Mouse (Mus musculus) forelimb bud, embryonic 11.5 days (tissue): ENCODE results near the gene Proca1.

Experiments
- DNase-seq: peaks from one replicate; pipeline ENCODE4 v3.0.0-alpha.2; 2012; ENCODE audit warnings: low read depth, low spot score

Gene Proca1

DNA sequence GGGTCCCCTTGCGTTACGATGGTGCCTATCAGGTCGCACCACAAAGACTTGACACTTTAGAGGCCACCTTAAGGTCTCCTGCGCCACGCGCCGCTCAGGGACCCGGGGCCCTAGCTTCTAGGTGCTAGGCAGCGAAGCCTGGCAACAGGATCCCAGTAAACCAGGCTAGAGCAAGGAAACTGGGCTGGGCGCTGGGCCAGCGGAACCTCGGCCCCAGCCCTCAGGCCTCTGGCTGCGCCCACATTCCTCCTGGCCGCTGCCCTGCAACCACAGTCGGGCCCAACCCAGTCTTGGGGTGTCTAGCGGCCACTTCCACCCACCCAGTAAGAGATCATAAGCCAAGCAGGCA, 27.5 kb upstream of the Proca1 start:
- no peak for DNase-seq

DNA sequence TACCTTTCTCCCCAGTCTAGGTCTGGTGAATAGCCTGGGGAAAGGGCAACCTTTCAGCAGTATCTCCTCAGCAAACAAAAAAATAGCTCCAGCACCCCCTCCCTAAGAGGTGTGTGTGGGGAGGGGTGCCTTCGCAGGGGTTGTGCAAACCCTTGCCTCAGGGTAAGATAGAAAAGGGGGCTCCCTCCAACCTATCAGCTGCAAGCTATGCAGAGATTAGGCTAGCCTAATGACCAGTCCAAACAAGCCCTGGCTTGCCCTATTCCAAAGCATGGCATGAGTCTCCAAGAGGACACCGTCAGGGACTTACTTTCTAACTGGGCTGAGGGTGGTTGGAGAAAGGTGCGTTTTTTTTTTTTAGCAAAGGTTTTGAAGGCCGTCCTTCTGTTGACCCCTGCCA, 27.0 kb upstream of the Proca1 start:
- no peak for DNase-seq

DNA sequence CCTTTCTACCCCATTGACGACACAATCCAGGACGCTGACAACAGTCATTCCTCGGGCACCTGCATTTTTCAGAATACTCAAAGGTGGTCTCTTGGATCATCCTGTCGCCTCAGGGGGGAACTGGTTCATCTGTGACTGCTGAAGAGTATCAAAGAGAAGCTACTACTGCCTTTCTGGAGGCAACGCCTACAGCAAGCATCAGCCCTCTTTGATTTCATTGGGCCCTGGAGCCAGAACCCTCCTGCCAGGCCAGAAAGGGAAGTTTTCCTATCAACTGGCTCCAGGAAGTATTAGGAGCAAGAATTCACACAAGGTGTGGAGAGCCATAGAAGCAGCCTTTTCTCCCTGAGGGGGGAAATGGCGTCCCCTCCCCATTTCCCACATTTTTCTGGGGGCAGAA, 26.6 kb upstream of the Proca1 start:
- DNase-seq, result no peak

DNA sequence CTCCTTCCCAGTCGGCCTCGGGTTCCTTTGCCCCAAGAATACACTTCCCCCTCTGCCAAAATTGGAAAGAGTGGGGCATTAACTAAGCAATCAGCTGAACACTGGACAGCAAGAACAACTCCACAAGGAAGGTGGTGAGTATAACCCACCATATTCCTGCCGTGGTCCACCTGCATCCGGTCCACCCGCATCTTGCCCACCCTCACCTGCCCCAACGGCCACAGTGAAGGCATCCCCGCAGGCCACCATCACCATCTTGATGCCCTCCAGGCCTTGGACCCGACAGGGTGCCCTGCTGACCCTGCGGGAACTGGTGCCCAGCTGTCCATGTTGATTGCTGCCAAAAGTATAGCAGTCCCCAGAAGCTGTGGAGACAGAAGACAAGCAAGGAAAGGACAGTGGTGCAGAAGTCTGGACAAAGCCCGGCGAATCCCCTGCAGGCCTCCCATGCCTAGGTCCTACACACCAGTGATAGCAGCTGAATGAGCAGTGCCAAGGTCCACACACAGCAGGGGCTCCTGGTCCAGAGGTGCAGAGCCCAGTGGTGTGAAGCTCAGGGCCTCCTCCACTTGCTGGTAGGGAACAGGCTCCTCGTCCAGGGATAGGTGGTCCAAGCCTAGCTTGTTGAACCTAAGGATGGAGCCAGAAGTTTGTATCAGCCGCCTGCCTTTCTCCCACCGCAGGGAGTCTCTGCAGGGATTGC, 25.8 kb upstream of the Proca1 start:
- DNase-seq, result no peak

DNA sequence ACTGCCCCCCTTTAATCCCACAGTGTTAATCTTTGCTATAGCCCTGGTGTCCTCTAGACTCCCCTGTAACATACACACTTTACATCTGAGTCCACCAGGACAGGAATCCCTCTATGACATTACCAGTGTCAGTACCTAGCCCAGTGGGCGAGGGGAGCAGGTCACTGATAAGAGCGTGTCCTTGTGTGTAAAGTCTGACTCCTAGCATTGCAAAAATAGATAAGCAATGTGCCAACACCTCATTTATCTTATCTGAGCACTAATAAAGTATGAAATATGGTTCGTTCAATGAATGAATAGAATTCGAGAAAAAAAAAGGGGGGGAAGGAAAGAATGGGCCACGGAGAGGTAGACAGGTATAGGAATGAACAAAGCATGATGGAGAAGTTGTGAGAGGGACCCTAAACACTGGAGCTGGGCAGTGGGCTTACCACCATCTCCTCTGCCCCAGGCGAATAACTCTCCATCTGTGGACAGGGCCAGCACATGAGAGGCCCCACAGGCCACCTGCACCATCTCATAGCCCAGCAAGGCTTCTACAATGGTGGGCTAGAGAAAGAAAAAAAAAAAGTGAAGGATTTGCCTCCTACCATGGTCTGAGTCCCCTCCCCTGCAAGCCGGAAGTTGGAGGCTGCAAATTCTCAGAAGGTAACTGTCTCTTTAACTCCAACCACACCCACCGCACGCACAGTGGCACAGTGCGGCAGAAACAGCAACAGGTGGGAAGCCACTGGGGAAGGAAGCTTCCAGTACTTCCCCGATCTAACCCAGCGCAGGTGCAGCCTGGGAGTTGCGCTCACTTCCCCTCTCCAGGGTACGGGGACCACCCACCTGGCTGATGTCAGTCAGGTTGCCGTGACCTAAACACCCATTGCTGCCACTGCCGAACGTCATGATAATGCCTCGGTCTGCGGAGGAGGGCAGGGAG, 24.4 kb upstream of the Proca1 start:
- no peak for DNase-seq

DNA sequence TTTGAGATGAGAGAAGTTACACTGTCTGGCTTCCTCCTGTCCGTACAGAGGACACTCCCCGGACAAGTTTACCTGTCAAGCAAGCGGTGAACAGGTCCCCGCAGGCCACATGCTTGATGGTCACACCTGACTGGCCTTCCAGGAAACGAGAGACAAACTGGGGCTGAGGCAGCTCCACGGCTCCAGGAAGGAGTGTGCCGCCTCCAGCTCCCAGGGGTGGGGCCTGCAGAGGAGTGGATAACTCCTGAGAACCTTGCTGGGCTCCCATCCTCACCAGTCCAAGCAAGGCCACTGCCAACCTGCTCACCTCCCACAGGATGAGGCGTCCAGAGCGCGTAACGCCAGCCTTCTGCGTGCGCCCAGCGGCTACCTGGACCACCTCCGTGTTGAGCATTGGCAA, 22.9 kb upstream of the Proca1 start:
- no peak for DNase-seq

DNA sequence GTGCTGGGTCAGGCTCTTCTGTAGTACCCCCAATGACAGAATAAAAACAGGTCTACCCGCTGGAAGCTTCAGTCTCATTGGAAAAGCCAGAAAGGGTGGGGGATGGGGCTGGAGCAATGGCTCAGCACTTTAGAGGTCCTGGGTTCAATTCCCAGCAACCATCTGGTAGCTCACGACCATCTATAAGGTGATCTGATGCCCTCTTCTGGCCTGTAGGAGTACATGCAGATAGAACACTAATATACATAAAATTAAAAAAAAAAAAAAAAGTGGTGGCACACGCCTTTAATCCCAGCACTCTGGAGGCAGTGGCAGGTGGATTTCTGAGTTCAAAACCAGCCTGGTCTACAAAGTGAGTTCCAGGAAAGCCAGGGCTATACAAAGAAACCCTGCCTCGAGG, 21.9 kb upstream of the Proca1 start:
- DNase-seq, result no peak

DNA sequence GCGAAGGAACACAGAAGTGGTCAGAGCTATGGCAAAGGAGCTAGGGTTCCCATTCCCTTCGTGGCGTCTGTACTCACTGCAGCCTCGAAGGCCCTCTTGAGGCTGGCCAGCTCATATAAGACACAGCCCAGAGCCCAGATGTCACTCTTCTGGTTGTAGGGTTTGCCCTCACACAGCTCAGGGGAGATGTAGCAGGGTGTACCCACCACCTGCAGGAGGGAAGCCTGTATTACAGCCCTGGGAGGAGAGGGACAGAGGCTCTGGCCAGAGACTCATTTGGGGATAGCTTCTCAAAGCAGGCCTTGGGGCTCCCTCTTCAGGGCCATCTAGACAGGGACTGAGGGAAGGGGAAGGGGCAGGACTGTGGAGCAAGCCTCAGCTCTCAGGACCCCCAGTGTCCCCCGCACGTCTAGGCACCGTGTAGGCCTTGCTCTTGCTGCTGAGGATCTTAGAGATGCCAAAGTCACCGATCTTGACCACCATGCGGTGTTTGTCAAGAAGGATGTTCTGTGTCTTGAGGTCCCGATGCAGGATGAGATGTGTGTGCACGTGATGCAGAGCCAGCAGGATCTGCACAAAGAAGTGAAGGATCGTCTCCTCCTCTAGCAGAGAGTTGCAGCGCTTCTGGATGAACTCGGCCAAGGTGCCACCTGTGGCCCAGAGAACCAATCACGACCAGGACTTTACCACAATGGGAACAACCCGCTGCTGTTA, 21.0 kb upstream of the Proca1 start:
- no peak for DNase-seq

DNA sequence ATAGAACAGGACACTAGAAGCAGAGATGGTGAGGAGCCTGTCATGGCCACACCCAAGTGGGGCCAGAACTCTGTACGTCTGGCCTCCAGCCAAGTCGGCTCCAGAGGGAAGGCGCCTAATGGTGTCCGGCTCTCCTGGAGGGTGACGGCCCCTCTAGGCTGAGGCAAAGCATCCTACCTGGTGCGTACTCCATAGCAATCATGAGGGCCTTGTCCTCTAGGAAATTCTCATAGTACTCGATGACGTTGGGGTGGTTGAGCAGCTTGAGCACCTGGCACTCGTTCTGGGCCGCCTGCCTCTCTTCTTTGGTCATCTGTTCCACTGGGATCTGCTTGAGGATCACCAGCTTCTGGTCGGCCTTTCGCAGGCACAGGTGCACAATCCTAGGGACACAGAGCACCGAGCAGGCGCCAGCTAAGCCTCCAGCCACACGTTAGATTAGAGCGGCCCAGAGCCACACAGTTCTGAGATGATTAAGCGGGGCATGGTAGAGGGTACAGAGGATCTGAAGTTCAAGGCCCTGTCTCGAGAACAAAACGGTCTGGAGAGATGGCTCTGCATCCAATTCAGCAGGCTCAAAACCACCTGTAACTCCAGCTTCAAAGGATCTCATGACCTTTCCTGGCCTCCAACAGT, 20.3 kb upstream of the Proca1 start:
- DNase-seq, result no peak

DNA sequence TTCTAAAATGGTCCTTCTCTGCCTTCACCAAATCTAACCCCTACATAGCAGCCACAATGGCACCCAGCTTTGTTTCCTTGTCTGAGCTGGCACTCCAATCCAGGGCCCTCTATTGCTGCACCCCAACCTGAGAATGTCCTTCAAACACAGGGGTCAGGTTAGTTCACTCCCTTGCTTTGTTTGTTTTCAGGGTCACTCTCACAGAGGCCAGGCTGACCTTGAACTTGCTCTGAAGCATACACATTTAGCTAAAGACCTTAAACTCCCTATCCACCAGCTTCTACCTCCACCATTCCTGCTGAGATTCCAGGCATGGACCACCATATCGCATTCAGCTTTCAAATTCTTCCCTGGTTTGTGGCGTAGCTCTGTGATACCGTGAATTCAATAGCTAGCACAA, 18.7 kb upstream of the Proca1 start:
- no peak for DNase-seq

DNA sequence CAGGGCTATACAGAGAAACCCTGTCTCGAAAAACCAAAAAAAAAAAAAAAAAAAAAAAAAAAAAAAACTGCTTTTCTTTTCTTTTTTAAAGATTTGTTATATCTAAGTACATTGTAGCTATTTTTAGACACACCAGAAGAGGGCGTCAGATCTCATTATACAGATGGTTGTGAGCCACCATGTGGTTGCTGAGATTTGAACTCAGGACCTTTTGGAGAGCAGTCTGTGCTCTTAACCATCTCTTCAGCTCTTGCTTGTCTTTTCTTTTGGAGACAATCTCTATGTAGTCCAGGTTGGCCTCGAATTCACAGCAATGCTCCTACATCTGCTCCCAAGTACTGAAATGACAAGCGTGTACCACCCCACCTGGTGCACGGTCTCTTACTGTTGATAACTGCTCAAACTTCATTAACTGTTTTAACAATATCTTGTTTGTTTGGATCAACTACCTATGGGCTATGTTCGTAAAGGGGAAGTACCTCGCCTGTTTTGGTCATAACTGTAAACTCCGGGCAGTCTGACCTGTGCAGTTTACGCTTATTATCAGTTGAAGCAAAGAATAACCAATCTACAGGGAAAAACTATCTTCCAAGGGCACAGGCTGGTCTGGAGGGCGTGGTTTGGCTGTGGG, 17.3 kb upstream of the Proca1 start:
- DNase-seq, result no peak

DNA sequence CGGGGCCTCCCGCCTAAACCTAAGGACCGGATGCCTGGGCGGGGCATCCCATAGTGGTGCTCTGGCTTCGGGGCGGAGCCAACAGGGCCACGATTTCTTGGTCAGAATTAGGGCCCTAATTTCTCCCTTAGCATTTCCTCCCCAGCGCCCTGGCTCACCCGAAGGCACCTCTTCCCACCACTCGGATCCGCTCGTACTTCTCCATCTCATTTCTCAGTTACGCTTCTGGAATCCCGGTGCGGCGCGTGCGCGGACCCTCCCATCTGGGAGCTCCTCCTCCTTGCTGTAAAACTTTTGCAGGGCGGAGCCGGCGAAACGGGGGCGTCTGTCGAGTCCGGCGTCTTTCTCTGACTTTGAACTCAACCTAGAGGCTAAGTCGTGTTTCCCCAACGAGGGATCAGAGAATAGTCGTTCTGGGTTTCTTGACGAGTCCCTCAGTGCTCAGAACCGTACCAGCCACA, 16.8 kb upstream of the Proca1 start, which contains the start of the genes Nek8 and Tlcd1:
Gene Nek8, minus strand, starts transcription at position 274 of the 461 bp plus-strand sequence.
Gene Tlcd1, plus strand, starts transcription at position 310 of the 461 bp plus-strand sequence.
- peak; percentile 83 for DNase-seq

DNA sequence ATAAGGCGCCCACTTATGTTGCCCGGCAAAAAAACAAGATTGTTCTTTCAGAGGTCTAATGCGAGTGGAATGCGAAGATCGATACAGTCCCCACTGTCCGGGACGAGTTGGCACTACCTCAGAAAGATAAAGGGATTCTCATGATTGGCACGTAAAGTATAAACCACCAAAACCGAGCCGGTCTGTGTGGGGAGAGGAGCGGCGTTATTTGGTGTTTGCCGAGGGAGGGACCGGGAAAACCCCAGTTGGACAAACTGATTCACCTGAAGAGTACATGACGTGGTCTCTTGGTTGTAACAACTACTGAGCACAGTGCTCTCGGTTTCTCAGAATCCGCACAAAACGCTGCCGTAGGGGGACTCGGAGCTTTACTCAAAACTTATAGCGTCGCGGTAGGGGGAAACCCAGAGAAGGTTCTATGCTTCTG, 16.3 kb upstream of the Proca1 start:
- DNase-seq, result no peak

DNA sequence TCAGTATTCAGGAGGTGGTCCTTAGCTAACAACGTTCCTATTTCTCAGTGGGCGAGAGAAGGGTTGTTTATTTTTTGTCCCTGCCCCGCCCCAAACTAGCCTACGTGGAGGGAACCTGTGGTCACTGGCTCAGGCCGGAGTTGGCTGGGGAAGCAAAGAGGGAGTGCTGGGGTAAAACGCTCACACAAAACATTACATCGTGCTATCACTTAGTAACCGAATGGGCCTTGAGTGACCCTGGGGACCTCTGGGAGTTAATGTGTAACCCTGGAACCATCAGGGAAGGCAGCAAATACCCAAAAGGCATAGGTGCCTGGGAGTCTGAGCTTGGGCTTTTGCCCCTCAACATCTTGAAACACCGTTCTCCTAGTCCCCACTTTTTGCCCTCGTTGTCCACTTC, 15.8 kb upstream of the Proca1 start:
- DNase-seq, result no peak

DNA sequence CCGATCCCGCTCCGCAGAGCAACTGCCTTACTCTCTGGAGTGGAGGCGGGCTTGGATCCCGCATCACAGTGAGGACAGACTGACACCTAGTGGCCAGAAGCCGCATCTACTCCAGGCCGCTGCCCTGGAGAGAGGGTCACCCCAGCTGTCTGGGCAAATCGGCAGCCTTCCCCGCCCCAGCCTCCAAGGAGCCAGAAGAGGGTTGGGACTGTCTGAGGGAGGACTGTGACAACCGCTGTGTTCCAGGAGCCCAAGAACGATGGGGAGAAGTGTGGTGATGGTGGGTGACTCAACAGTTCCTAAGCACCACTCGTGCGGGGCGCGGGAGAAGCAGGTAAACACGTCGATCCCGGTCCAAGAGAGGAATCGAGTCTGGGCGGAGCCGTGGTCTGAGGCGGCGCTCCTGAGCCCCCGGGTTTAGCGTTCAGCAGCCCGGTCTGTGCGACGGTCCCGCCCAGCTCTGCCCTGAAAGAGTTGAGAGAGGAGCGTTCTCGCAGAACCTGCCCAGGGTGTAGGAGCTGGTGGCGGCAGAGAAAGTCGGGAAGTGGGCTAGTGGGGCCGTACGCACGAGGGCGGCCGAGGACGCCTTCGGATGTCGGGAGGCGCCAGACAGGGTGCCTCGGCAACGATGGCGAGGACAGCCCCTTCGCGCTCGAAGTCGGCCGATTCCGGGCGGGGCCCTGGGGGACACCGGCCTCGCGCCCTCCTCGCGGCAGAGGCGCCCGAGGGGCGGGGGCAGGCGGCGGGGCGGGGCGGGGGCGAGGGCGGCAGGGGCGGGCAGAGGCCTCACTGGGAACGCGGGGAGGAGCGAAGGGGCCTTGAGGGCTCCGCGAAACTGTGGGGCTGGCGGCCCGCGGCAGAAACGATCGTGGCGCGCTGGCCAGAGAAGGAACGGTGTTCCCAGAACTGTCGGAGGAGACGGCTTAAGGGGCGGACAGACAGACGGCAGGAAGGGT, 15.0 kb upstream of the Proca1 start:
- DNase-seq, result peak; percentile 96

DNA sequence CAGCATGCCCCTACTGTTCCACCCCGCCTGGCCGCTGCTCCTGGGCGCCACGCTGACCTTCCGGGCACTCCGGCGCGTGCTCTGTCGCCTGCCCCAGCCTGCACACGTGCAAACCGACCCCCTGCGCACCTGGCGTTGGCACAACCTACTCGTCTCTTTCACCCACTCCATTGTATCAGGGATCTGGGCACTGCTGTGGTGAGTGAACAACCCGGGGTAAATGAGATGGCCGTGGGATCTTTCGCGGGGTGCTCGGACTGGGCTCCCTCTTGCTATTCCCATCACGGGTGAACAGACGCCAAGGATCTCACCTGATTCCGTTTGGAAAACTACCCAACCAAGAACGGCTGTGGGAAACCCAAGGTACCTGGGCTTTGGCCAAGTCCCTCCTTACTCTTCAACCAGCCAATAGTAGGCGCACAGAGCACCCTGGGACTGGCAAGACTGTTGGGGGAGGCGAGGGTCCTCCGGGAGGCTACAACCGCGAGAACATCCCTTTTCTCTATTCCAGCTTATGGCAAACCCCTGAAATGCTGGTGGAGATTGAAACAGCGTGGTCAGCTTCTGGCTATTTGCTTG, 14.2 kb upstream of the Proca1 start:
- peak; percentile 59 for DNase-seq

DNA sequence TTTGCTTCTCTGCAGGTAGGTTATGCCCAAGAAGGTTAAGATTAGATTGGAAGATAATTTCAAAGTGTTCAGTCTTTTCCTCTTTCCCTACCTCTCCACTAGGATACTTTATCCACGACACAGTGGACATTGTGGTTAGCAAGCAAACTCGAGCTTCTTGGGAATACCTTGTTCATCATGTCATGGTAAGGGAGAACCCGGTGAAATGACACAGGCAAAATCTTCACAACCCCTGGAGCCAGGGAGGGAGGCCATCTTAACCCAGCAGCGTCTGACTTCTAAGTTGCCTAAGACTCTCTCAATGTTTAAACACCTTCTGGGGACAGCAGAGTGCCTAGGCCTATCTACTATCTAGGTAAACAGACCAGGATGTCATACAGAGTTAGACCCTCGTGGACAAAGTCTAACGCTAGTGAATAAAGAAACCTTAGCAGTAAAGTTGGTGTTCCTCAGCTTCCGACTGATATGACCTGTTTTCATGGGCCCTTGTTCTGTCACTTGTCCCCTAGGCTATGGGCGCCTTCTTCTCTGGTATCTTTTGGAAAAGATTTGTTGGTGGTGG, 13.7 kb upstream of the Proca1 start:
- DNase-seq, result no peak

DNA sequence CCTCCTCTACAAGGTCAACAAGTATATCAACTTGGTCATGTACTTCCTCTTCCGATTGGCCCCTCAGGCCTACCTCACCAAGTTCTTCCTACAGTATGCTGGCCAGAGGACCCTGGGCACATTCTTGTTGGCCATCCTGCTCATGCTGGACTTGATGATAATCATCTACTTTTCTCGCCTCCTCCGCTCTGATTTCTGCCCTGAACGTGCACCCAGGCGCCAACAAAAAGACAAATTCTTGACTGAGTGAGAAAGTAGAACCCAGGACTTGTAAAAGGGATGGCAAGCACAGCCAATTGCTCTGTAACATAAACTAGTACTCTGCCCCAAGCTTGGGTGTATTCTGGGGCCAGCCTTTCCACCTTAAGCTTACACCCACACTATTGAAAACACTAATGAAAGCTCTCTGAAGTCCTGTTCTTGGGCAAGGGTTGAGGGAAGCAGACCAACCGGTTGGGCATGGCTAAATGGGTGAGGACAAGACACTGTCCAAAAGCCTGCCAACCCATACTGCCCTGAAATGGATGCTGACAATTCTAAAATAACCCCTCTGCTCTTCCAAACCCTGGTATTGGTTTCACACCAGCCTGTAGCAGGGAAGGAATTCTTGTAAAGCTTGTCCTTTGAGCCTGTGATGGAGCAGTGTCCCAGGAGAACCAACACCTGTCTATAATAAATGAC, 13.0 kb upstream of the Proca1 start:
- DNase-seq, result no peak
